Mouse (Mus musculus) 3T3-L1 (cell line): ENCODE data around the gene Cog7.

ENCODE experiments used
- DNase-seq: peaks from one replicate; pipeline ENCODE4 v3.0.0-alpha.2; 2015; ENCODE audit warnings: low read depth, low spot score

The Cog7 gene

GRCm38 (mm10) chr7:121954891-121955669 lies 26.4 kb downstream of the Cog7 start:
- peak; percentile 4 for DNase-seq

GRCm38 (mm10) chr7:121947513-121947912 lies 34.0 kb downstream of the Cog7 start:
- DNase-seq: no peak

GRCm38 (mm10) chr7:121946196-121946595 lies 35.3 kb downstream of the Cog7 start:
- no peak for DNase-seq

DNA sequence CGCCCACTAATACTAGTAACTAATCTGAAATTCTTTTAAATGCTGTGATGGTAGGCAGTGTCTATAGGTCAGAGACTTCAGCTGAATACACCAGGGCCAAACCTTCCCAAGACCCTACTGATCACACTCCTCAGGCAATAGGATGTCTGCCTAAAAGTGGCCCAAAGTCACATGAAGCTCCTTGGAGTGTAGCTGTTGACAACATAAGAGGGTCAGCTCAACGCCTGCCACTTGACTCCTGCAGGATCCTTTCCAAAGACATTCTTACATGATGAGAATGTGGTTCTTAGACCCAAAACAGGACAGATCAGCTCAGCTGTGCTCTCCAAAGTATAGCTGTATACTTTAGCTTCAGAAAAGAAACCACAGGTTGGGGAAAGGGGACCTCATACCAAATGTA lies 39.1 kb downstream of the Cog7 start:
- DNase-seq: no peak

GRCm38 (mm10) chr7:121941640-121942039 lies 39.9 kb downstream of the Cog7 start:
- no peak for DNase-seq

- no peak for DNase-seq
These were observed 40.5 kb downstream of the Cog7 start for GRCm38 (mm10) chr7:121941016-121941415.

DNA sequence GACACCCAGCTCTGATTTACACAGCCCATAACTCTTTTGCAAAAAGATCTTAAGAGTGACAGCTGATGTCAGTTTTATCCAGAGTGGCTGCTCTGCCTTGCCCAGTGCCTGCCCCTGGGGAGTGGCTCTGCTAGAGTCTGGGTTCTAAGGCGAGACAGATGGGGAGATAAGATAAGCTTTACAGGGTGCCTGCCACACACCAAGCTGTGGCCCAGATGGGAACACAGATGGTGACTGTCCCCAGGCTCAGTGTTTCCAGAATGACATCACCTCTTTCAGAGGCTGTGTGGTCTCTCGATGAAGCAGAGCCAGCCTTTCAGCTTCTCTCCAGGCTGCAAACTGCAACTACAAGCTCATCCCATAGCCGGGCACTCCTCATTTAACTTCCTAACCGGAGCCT lies 41.8 kb downstream of the Cog7 start:
- no peak for DNase-seq

DNA sequence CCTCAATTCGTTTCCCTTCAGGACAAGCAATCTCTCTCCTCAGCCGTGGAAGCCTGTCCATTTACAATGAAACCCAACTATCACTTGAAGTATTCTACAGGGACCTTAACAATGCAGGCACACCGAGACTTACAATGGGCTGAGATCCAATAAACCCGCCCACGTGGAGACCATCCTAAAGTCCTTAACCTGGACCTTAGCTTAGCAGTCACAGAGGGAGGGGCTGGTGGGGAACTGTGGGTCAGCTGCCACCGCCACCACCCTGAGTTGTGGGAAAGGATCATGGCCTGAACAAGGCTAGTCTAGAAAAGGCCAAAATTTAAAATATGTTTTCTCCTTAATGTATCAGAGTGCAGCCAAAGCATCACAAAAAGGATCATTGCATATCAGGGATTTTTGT lies 42.3 kb downstream of the Cog7 start:
- DNase-seq: no peak

DNA sequence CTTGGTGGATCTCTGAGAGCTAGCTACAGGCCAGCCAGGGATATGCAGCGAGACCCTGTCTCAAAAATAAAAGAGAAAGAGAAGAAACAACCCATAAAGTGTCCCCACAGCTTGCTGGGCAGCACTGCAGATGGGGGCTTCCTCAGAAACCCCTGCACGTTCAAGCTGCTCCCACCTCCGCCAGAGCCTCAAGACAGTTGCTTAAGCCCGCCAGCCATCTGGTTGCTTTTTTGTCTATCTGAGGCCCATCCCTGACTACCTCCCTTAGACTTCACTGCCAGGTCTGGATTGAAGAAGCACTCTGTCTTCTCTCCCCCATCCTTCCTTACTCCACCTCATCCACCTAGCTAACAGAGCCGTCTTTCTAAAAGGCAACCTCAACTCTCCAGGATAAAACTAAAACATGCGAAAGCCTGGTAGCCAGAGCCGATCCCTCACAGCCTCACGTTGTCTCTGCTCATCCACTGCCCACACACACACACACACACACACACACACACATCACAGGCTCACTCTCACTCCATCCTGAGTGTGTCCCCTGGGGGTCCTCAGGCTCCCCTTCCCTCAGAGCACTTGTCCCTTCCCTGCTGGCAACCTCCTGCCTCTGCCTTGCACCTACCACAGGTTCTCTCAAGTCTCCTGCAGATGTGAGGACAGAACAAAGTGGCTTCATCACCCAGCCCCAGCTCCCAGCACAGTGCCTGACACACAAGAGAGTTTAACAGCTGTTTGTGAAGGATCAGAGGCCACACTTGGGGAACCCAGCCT lies 43.2 kb downstream of the Cog7 start:
- DNase-seq: no peak

- no peak for DNase-seq
These were observed 44.5 kb downstream of the Cog7 start for GRCm38 (mm10) chr7:121936861-121937630.

- no peak for DNase-seq
These were observed 45.4 kb downstream of the Cog7 start for GRCm38 (mm10) chr7:121935906-121936794.

DNA sequence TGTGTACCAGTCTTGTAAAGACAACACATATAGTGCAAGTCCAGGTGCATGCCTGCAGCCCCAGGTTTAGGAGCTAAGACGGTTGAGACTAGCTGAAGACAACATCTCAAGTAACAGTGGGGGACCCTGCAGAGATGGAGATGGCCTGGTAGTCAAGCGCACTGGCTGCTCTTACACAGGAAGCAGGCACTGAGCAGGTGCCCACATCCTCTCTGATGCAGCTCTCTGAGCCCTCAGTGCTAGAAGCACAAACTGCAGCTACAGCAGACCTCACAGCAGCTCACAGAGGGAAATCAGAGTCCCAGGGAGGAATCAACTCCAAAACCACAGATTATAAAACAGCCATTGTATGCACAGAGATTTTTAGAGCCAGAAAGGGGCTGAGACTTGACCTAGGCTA lies 47.2 kb downstream of the Cog7 start:
- no peak for DNase-seq

- no peak for DNase-seq
These were observed 47.8 kb downstream of the Cog7 start for GRCm38 (mm10) chr7:121933675-121934074.

DNA sequence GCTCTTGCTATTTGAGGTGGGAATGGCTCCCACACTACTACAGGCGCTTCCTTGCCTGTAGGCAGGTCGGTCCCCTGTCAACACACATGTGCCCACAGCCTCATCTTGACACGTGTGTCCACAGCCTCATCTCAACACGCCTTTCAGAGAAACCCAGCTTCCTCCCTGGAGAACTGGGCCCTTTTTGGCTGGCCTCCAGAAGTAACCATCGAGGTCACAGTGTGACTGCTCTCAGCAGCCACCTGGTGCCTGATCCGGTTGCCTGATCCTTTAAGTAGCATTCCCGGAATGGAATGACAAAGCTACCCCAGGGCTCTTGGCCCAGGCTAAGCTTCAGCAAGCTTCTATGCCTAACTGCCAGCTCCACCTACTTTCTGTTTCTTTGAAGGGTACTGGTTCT lies 50.3 kb downstream of the Cog7 start:
- DNase-seq: peak; percentile 2

- DNase-seq: no peak
These were observed 53.6 kb downstream of the Cog7 start for GRCm38 (mm10) chr7:121927882-121928281.

GRCm38 (mm10) chr7:121924361-121924760 lies 57.1 kb downstream of the Cog7 start:
- DNase-seq: no peak

- DNase-seq: no peak
These were observed 67.6 kb downstream of the Cog7 start for GRCm38 (mm10) chr7:121913944-121914343.

DNA sequence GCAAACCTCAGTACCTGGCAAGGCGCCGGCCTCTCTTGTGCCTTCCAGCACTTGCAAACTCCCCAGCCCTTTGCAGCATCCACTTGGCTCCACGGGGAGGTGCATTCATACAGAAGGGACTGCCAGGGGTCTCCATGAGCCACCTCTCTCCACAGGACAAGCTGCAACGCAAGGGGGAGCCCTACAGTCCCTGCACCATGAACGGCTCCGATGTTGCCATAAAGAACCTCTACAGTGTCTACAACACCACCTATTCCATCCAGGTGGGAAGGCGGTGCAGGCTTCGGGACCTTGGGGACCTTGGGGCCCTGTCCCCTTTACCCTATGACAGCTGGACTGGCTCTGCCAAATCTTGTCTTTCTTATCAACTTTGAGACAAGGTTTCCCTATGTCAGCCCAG lies 69.3 kb downstream of the Cog7 start:
- no peak for DNase-seq

DNA sequence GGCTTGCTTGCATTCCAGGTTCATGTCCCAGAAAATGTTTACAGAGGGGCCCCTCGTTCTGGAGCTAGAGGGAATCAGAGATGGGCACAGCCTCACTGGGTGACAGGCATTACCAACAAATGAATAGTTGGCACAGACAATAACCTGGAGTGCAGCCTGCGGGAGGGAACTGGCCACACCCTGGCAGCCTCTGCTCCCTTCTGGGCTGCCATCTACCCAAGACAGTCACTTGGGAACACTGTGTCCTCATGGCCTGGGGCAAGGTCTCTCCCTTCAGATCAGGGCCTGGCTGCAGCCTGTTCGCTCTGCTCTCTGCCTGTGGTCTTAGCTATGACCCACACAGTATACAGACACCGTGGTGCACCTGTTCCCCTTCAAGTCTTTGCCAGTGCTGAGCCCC lies 74.6 kb downstream of the Cog7 start:
- DNase-seq: no peak

GRCm38 (mm10) chr7:121902757-121903411 lies 78.6 kb downstream of the Cog7 start:
- no peak for DNase-seq

DNA sequence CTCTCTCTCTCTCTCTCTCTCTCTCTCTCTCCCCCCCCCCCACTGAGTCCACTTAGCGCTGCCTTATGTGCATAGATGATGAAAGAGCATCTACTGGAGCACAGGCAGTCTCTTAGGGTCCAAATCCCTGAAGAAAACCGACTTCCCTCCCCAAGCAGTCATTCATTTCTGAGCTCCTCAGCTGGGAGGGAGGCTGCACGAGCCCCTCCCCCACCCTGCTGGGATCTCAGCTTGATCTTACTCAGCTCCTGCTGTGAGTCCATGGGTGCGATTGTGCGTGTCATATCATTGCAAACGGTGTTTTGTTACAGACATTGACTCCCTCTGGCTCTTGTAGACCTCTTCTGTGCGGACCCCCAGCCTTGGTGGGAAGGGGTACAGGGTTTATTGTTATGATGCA lies 81.6 kb downstream of the Cog7 start:
- no peak for DNase-seq
